Mouse (Mus musculus): ENCODE measurements around the gene Angel1.

DNA sequence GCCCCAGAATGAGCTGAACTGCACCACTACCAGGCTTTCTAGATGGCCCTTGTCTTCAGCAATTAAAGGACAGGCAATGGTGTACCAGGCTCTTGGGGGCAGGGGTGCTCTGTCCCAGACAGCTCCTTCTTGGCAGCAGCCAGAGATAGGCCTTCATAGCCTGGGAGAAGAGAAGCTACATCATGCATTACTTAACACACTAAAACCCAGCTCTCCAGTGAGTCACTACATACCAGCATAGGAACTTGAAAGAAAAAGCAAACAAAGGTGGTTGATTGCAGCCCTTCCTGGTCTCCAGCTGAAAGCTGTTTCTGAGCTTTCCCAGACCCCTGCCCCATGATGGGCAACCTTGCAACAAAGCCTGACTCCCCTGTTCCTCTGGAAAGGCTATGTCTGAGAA is 27.7 kb downstream of the Angel1 start:
- TF ChIP-seq CTCF (IDR thresholded peaks at IDR 0.05; ENCODE audit: extremely low read depth, insufficient read length, insufficient replicate concordance, low read depth, low read length) = no peak
- no peak for TF ChIP-seq POLR2A (IDR thresholded peaks at IDR 0.05; ENCODE audit: low read depth, low read length)
